Mouse (Mus musculus) layer of hippocampus, postnatal 25 days (tissue): Measurements from ENCODE around the gene Gm13271. TPM values are rescaled to one million over a fixed set of nuclear protein-coding genes. Genes with fewer than 3 reads are reported as not detected.
"Not testable (repeated sequence)": the region's sequence is repeated elsewhere in the genome, so short reads cannot be mapped to it uniquely, and the experiment has no call there.

Experiments used
- DNase-seq, 2 experiments: peaks; one replicate each; pipeline ENCODE4 v3.0.0; 2022; ENCODE audit warnings: mixed read lengths in 2 of 2, low spot score in 1 of 2; ENCODE audit errors: extremely low spot score in 1 of 2
- total RNA-seq, 2 experiments: library from RNA; stranded (reverse); gene quantifications; 2 replicates each; pipeline ENCODE4 v1.2.3; 2021

Gm13271 gene
- total RNA-seq, result not detected

DNA sequence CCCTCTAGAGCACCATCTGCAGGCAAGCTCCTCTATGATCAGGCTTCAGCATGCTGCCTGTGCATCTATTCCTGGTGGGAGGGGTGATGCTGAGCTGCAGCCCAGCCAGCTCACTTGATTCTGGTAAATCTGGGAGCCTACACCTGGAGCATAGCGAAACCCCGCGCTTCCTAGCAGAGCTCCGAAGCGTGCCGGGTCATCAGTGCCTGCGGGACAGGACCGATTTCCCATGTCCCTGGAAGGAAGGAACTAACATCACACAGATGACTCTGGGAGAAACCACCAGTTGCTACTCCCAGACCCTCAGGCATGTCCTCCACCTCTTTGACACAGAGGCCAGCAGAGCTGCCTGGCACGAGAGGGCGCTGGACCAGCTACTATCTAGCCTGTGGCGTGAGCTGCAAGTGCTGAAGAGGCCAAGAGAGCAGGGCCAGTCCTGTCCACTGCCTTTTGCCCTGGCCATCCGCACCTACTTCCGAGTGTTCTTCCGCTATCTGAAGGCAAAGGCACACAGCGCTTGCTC is at the start of gene Gm13271:
Gene Gm13271, plus strand, starts transcription at position 51 of the 523 bp plus-strand sequence.
- DNase-seq, result peak; percentile 64 to 77

DNA sequence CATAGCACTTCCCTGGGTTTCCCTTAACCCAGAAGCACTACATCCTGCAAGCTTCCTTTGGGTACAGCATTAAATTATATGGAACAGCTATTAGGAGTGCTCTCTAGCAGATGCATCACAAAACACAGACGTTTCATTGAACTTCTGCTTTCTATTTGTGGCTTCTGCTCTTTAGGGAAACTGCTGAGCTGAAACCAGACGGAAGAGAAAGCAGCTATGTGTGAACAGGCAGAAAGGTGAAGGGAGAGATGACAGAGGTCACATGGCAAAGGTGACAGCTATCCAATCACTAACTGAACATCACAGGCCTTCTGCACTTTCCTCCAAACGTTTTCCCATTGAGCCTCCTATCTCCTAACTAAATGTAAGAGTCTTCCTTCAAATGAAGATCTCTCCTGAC is 48.7 kb upstream of the Gm13271 start:
- DNase-seq, result no peak

DNA sequence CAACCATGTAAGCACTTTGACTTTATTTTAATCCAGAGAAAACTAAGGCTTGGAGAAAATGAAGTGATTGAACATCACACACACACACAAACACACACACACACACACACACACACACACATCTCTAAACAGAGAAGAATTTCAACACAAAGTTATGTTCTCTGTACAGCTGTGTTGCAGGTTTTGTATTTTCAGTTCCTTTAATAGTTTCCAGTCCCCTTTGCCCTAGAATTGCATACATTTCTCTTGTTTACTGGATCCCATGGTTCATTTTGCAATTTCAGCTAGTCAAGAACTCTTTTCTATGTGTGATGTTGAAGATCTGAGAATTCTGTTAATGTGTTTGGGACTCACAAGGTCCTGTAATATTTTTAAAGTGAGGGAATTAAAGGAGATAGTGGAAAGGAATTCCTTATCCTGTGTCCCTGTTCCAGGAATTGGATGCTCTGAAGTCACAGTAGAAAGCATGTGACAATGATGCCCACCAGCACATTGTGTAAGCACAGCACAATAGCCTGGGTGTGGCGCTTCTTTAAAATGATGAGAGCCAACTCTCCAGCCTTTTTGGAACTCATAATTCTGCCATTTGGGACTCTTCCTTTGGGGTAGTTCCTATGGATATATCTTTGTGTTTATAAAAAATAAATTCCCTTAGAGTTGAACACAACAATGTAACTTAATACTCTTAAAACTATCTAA is 47.4 kb upstream of the Gm13271 start:
- no peak for DNase-seq

DNA sequence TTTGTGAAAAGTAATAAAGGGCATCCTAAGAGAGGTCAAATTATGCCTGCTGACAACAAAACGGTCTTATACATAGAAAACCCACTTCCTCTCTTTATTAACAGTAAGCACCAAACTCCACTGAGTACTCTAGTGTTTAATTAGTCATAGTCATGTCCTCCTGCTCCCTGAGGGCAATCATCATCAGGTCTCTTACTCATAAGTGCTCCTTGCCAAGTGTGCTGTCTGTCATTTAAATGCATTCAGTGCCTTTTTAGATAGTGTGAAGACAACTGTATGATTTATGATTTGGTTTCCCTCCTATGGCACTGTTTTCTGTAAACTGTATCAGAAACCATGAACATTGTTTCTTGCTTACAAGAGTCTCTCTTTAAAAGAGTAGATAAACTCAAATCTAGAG is 40.4 kb upstream of the Gm13271 start:
- DNase-seq, result no peak

DNA sequence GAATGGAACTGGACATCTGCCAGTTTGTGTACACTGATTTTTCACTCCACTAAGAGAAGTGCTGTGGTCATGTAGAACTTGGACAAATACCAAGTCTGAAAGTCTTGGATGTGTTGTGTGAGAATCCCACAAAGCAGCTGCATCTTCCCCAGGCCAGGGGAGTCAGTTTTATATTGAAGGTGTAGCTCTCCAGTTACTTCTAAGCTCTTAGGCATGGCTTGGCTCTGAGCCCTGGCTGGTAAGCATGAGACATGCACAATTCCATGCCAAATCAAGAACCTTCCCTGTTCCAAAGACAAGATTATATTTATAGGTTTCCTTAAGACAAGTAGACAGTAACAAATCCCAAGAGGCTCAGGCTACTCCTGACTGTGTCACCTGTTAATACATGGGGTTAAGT is 39.6 kb upstream of the Gm13271 start:
- DNase-seq, result no peak

DNA sequence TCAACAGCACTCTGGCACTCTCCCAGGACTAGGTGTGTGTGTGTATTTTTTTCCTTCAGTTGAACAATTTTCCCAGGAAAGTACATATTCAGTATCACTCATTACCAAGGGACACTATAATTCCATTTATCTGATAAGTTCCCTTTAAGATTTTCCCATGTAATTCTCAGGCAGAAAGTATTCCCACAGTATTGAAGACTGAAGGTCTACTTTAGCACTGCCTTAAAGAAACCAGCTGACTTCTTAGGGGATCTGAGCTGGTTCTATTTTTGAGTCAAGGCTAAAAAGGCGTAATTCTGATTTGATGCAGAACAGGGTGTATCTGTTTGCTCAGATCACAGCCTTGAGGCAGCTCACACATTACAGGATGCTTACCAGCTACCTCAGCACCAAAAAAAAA is 36.0 kb upstream of the Gm13271 start:
- DNase-seq, result no peak

DNA sequence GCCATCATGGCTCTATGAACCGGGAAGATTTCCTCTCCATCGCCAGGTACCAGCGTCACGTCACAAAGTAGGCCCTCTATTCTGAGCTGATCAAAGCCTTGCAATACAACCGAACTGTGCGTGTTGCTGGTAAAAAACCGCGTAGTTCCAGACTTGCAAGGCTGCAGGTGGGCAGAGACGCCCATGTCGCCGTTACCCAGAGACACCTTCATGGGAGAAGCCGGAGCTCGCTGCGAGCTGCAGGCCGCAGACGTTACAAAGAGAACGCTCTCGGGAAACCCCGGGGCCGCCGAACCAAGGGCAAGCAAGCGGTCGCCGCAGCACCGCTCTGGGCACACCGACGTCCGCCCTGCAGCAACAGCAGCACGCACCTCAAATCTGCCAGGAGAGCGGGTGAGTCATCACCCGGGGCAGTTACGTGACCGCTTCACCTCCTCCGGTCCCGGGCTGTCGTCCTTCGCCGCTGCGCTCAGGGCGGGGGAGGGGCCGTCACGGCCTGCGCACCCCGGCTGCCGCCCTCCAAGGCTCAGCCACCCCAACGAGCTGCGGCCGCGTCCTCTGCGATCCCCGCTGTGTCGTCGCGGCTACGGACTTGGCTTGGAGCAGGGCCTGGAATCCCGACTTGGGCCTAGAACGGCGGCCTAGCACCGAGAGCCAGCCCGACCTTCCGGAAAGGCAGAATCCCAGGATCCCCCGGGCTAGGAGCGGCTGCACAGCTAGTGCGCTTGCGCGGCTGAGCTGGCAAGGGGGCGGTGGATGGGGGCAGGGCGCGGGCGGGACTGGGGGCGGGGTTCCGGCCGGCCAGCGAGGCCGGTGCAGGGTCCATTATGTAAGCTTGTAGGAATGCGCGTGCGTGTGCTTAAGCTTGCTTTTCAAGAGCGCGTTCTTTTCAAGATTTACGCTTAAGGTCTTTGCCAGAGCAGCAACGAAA is 32.6 kb upstream of the Gm13271 start, which contains the start of the genes Gm26566 and Klhl9:
Gene Gm26566, plus strand, starts transcription at position 15 of the 931 bp plus-strand sequence.
Gene Klhl9, minus strand, starts transcription at position 675 of the 931 bp plus-strand sequence.
- peak; percentile 83 to 89 for DNase-seq

DNA sequence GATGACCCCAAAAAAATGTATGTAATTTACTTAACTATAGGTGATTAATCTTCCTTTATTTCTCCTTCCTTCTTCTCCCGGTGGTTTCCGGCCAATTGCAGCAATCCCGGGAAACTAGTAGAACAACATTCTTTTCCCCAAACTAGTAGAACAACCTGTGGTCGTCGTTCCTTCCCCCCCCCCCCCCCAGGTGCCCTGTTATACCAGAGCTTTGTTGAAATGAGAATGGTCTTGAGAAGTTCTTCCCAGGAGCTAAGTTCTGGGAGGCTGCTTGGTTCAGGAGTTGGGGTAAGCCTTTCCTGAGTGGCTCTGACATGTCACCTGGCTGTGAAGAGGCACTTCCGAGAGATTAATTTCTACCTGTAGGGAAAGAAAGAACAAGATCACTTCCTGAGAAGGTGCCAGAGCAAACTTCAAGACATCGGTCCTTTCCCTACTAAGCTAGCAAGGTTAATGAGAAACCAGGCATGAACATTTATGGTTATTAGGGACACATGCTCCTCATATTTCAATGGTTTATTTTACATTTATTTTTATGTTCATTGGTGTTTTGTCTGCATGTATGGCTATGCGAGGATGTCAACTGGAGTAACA is 31.1 kb upstream of the Gm13271 start:
- no peak for DNase-seq

DNA sequence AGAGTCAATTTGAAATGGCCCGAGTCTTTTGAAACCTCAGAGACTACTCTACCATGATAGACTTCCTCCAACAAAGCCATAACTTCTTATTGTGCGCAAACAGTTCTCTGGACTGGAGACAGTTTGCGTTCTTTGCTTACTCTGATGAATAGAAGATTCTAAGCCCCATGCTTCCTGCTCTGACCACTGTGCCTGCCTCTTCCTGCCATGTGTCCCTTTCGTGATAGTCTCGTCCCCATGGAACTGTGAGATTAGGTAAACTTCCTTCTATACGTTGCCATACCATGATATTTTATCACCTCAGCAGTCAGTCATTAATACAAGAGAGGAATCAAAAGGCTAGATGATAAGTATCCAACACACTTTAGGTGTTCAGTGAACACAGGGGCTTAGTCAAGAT is 27.9 kb upstream of the Gm13271 start:
- DNase-seq, result no peak

DNA sequence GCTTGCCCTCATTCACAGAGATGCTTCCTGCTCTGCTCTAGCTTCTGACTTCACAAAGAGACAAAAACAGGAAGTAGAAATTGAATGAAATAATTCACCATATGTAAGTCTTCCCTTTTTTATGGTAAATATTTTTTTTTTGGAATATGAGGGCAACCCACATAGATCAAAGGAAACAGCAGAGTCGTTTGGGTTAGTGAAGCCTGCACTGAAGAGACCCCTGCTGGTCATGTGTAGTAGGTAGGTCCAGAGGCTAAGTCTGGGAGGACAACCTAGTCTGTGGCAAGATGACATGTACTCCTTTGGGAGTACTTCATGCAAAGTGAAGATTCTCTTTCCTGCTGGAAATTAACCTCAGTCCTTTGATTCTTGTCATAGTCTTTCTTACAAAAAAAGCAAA is 27.3 kb upstream of the Gm13271 start:
- DNase-seq, result peak in 1 of 2 experiments; percentile 9

DNA sequence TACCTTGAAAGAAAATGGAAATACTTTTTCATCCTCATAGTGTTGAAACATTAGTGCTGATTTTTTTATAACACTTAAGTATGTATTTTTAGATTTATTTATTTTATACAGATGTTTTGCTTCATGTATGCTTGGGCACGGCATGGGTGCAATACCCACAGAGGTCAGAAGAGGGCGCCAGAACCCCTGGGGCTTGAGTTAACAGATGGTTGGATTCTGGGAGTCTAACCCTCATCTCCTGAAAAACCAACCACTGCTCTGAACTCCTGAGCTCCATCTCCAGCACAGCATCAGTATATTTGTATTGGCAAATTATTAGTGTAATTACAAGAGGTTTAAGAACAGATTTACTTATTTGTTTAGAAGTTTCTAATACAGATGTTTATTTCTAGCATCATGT is 16.2 kb upstream of the Gm13271 start:
- peak; percentile 36 to 76 for DNase-seq

DNA sequence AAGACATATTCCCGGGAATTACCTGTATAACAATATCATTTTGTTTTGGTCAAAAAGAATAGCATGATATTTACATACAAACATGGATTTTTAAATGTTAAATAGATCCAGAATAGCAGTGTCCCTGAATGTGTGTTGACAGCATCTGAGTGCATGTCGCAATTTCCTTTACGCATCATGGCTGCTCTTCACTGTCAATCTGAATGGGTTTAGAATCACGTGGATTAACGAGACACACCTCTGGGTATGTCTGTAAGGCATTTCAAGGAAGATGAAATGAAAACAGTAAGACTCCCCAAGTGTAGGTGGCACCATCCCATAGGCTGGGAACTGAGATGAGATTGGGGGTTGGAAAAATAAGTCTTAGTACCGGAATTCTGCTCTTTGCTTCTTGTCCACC is 15.6 kb upstream of the Gm13271 start:
- DNase-seq, result no peak

DNA sequence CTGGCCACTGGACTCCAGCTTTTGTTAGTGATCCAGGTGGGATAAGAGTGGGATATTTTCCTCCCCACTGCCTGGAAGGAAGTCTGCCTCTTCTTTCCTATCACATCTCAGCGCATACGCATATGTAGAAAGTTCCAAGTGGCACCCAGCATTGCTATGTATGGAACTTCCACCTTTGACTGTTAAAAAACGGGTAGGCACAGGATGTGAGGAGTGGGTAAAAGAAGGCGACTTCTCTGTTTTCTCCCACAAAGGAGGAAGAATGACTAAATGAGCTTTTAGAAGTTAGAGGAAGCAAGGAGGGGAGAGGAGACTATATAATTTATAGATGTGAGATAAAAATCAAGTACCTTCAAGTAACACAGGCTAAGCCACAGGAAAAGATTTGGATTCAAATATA is 13.2 kb upstream of the Gm13271 start:
- DNase-seq, result no peak

DNA sequence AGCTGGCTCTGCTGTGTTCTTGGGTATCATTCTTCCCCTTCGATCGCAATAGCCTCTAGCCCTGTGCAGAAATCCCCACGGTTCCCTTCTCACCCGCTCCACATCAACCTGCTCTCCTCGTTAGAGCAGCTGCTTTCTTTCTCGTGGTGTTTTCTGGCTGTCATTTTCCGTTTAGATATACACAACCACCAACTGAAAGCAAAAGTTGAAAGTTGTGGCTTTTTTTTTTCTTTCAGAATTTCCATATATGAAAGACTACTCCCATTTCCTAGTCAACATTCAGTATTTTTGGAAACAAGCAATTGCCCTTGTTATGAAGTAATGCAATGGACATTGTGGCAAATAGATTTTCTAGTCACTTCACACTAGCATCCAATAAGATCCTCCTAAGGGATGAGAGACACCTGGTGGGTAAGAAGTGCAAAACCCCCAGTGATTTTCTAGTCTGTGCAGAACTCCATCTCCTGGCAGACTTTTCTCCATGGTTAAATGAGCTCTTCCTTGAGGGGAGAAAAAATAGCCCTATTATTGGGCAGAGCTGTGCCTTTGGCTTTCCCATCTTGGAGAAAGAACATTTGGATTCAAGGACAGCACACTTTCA is 11.8 kb upstream of the Gm13271 start:
- DNase-seq, result no peak

DNA sequence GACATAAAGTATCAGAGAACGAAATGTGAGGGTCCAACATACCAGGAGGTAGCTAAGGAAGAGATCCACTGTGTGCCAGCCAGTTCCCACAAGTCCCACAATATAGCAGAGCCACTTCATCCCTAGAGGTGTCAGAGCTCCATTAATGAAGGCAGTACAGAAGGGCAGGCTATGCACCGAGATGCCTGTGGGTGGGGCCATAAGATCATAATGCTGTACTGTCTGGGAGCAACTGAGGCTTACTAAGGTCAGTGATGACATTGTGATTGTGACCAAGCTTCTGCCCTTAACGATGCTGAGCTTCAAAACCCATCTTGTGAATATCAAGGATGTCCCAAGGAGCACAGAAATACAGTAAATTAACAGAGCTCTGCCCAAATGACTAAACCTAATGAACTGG is 10.5 kb upstream of the Gm13271 start:
- DNase-seq, result no peak

DNA sequence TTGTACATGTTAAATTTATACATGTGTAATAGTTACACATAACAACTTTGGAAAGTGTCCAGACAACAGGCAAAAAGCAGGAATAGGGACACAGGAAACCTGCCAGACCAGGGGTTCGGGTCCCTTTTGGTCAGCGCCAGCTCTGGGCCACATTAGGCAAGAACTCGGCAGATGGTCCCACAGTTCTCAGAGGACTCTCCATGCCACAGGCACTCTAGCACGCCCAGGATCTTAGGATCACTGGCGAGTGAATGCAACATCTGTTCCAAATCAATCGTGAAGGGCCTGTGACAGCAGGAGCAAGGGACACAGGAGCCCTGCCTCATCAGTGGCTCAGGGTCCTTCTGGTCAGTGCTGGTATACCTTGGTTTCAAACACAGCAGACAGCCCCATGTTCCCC is 4.7 kb upstream of the Gm13271 start:
- DNase-seq, result no peak

DNA sequence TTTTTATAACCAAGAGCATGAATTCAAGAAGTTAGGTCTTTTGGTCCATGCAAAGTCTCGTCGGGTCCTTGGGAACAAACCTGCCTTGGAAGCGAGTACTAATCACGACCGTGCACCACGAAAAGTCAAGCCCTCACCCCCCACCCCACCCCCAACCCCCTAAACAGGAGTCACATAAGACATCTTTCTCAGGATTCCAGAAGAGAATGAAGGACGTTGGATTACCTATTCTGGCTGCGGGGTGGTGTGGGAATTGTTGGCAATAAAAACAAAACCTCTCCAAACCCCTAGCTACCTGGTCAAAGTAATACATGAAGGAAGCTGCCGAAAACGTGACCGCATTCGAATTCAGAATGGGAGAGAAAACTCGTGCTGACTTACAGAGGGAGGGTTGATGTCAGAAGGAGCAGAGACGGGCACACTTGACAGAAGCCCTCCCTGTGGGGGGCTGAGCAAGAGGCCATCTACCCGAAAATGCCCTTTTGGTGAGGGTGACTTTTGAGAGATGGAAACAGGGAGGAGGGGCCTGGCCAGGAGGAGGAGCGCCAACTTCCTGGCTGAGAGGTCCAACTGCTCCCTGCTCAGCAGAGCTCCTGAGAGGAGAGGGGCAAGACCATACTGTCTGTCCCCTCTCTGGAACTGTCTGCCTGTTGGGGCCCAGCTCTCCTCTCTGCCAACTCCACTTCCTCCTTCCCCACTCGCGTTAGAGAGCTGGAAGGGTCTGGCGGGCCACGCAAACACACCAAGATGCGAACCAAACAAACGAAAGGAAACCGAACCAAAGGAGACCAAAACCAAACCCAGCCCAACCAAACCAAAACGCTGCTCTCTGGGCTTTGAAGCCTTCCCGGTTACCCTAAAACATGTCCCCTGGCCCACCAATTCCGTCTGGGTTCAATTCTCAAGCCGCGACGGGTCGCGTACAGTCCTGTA is 2.2 kb downstream of the Gm13271 start:
- not testable (repeated sequence) for DNase-seq

DNA sequence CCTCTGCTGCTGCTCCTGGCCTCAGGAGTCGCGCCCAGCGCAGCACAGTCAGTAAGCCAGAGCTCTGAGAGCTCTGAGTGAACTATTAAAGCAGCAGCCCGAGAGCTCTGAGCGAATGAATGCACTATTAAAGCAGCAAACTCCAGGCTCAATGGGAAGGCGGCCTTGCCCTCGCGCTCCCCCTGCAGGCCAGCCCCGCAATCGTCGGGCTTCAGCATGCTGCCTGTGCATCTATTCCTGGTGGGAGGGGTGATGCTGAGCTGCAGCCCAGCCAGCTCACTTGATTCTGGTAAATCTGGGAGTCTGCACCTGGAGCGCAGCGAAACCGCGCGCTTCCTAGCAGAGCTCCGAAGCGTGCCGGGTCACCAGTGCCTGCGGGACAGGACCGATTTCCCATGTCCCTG is 3.0 kb downstream of the Gm13271 start:
- DNase-seq, result peak; percentile 81 to 99

DNA sequence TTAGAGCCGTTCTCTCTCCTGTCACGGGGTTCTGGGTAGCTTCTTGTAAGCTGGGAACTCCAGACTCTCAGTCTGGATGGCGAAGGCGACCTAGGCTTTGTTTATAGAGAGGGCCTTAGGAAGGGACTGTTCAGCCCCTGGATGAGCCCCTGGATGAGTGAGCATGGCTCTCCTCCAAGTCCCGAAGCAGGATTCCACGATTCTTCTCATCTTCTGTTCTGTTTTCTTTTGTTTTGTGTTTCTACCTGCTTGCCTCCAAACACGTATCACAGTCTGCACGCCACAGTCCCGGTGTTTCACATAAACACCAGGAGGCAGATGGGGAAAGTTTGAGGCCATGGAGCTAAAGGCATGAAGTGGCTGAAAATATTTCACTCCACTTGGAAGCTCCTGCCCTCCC is 4.1 kb downstream of the Gm13271 start:
- DNase-seq, result not testable (repeated sequence)
